Comparison of ENCODE assay signal across 22 mouse cellular contexts in the genomic region with DNA sequence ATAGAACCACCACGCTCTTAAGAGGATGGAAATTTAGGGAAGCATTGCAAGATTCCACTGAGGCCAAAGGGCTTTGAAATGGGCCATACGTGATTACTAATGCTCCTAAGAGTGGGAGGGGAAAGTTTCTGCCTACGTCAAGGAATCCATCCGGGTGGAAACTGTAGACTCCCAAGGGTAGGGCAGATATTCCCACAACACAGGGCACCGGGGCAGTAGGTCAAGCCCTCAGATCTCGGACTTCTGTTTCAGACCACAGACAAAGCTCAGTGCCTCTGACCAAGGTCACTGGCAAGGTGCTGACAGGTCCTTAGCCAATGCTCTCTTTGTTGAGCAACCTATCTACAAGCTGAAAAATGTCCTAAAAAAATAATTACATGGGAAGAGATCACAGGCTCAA.
"Had no signal": no experiment of that assay in that cellular context is flagged by ENCODE, and none has a peak within 500 bp of the region (broad histone marks: within the 10 kb centered on the region; RNA-seq: fewer than 3 reads in every experiment).

No protein-coding gene starts in this region.

- H3K4me2 ChIP-seq: limb, embryonic 13.5 days; lung, embryonic 14.5 days; midbrain, embryonic 12.5 days; midbrain, embryonic 15.5 days; neural tube, embryonic 12.5 days; neural tube, embryonic 15.5 days had no signal

- ATAC-seq: liver, postnatal 0 days; lung, postnatal 0 days; midbrain, embryonic 15.5 days had no signal

- H3K4me1 ChIP-seq: limb, embryonic 10.5 days; limb, embryonic 13.5 days; midbrain, embryonic 12.5 days; midbrain, embryonic 15.5 days; neural tube, embryonic 12.5 days had no signal

- H3K4me3 ChIP-seq: layer of hippocampus, adult 2 months; limb, embryonic 10.5 days; limb, embryonic 13.5 days; midbrain, embryonic 12.5 days; midbrain, embryonic 15.5 days; neural tube, embryonic 12.5 days; neural tube, embryonic 15.5 days had no signal

- DNase-seq: kidney, postnatal 25 days; layer of hippocampus, adult 9-11 months; liver; liver, postnatal 0 days; lung, embryonic 14.5 days; right cerebral cortex, adult 18-20 months; right cerebral cortex, postnatal 14 days; right cerebral cortex, postnatal 4 days; thymus, adult 18-20 months; thymus, postnatal 36 days had no signal

- H3K27me3 ChIP-seq: limb, embryonic 13.5 days; midbrain, embryonic 15.5 days; neural tube, embryonic 12.5 days had no signal

- H3K27ac ChIP-seq: kidney, postnatal 0 days; layer of hippocampus, adult 2 months; limb, embryonic 10.5 days; limb, embryonic 13.5 days; liver, embryonic 14.5 days; macrophage; midbrain, embryonic 12.5 days; midbrain, embryonic 15.5 days; neural tube, embryonic 12.5 days; neural tube, embryonic 15.5 days; stomach, postnatal 0 days had no signal

- H3K36me3 ChIP-seq: limb, embryonic 13.5 days; midbrain, embryonic 12.5 days; midbrain, embryonic 15.5 days; neural tube, embryonic 12.5 days; neural tube, embryonic 15.5 days had no signal

- H3K9ac ChIP-seq: limb, embryonic 13.5 days; liver, embryonic 14.5 days; liver, postnatal 0 days; lung, embryonic 14.5 days; midbrain, embryonic 12.5 days; midbrain, embryonic 15.5 days; neural tube, embryonic 12.5 days; neural tube, embryonic 15.5 days had no signal

- H3K9me3 ChIP-seq: limb, embryonic 10.5 days; limb, embryonic 13.5 days; midbrain, embryonic 12.5 days; midbrain, embryonic 15.5 days; neural tube, embryonic 12.5 days; neural tube, embryonic 15.5 days had no signal
